Mouse (Mus musculus): Measurements from ENCODE around the gene Pdss2. TPM values are rescaled to one million over a fixed set of nuclear protein-coding genes. Genes with fewer than 3 reads are reported as not detected.
"Not testable (repeated sequence)": the region's sequence is repeated elsewhere in the genome, so short reads cannot be mapped to it uniquely, and the experiment has no call there.

Pdss2 gene
- total and polyA plus RNA-seq, 2 experiments = 10.2 to 10.3 TPM

DNA sequence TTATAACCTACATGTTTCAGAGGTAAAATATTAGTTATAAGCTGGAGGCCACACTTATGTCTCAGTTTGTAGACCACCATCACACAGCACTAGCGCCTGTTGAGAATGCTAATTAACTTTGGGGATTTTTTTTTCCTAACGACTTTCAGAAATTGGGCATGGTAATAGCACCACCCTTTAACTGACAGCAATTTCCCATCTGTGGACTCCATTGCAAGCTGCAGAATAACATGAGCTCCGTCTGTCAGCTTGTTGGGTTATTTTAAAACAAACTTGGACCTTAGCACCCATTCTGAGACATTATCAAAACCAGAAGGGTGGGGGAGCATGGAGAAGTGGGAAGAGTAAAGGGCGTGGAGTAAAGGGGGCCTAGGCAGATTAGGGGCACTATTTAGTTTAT is 174.5 kb downstream of the Pdss2 start:
- 96% methylated on average over 4 of the region's 4 CpGs for WGBS
- no peaks in the 10 kb centered on the region for H3K4me1 ChIP-seq (ENCODE audit: control insufficient read depth, insufficient read depth, low read length)
- no peaks in the 10 kb centered on the region for H3K79me2 ChIP-seq (ENCODE audit: control insufficient read depth, insufficient read depth, low read length)
- H3K9ac ChIP-seq (ENCODE audit: low read depth, low read length) = no peak overlapping the region
- no peak overlapping the region for H3K4me3 ChIP-seq (ENCODE audit: insufficient read depth, low read depth, low read length)
- no peak overlapping the region for H3K27ac ChIP-seq (replicated peaks; ENCODE audit: insufficient read depth, low read depth, low read length)
- TF ChIP-seq POLR2A (IDR thresholded peaks at IDR 0.05; ENCODE audit: extremely low read depth, insufficient read depth, low read length) = no peak
- TF ChIP-seq CTCF (IDR thresholded peaks at IDR 0.05; ENCODE audit: low read depth, low read length) = no peak
- DNase-seq (ENCODE audit: extremely low read depth, low read depth, low spot score) = no peak
- H3K27me3 ChIP-seq (ENCODE audit: control insufficient read depth, insufficient read depth, low read length) = no peaks in the 10 kb centered on the region
- peaks cover 4% of the 10 kb centered on the region; the same call in 1 of the 2 replicates for H3K36me3 ChIP-seq (ENCODE audit: control insufficient read depth, insufficient read depth, low read length)

DNA sequence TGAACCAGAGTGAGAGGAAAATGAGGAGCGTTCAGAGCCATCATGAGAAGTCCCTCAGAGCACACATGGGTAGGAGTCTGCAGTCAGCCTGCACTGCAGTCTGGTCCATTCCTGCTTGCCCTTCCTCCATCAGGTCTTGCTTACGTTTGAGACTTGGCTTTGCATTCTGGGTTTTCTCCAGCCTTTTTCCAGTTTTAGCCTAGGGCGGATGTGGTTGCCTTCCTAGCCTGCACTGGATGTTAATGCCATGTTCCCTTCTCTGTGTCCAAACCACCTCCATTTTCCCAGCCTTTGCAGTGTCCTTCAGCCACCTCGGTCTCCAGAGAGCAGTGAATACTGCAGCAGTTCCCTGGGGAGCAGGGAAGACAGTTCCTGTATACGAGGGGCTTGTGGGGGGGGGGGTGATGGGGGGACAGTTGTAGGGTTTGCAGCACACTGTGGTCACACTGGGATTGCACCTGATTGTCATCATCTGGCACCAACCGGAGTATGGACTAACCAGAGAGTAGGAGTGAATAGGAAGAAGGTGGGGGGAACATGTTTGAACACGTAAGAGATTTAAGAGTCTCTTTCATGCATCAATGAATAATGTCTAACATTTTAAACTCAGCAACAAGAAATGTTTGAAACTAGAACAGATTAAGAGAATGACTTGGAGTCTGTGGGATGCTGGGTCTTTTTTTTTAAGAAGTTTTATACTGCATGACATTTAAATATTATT is 178.5 kb downstream of the Pdss2 start:
- Histone ChIP-seq H3K27ac (replicated peaks; ENCODE audit: insufficient read depth, low read depth, low read length) (no peak overlapping the region), H3K27me3 (ENCODE audit: control insufficient read depth, insufficient read depth, low read length) (no peaks in the 10 kb centered on the region), H3K9ac (ENCODE audit: low read depth, low read length) (no peak overlapping the region), H3K36me3 (ENCODE audit: control insufficient read depth, insufficient read depth, low read length) (peaks cover 4% of the 10 kb centered on the region; the same call in 1 of the 2 replicates), H3K4me3 (ENCODE audit: insufficient read depth, low read depth, low read length) (no peak overlapping the region), H3K79me2 (ENCODE audit: control insufficient read depth, insufficient read depth, low read length) (no peaks in the 10 kb centered on the region), H3K4me1 (ENCODE audit: control insufficient read depth, insufficient read depth, low read length) (no peaks in the 10 kb centered on the region)
- TF ChIP-seq CTCF (IDR thresholded peaks at IDR 0.05; ENCODE audit: low read depth, low read length) = no peak
- no peak for TF ChIP-seq POLR2A (IDR thresholded peaks at IDR 0.05; ENCODE audit: extremely low read depth, insufficient read depth, low read length)
- 90% methylated on average over 7 of the region's 7 CpGs for WGBS
- DNase-seq (ENCODE audit: extremely low read depth, low read depth, low spot score) = no peak

DNA sequence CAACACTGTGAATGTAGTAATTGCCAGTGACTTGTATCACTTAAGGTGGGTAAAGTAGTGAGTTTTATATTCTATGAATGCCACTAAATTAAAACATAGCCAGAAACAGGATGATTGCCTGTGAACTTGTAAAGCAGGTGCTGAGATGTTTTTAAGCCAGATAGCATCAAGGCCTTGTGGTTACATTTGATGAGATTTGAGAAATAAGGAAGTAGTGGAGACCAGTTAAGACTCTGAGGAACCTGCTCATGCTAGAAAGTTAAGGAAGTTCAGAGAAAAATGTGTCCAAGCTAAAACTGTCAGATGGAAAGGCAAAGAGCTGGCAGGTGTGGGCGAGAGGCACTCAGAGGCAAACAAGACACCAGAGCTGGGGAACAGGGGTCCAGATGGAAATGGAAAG is 184.8 kb downstream of the Pdss2 start:
- 100% methylated on average over 1 of the region's 1 CpGs for WGBS
- H3K79me2 ChIP-seq (ENCODE audit: control insufficient read depth, insufficient read depth, low read length) = no peaks in the 10 kb centered on the region
- peaks cover 2% of the 10 kb centered on the region; the same call in 1 of the 2 replicates for H3K36me3 ChIP-seq (ENCODE audit: control insufficient read depth, insufficient read depth, low read length)
- TF ChIP-seq CTCF (IDR thresholded peaks at IDR 0.05; ENCODE audit: low read depth, low read length) = no peak
- TF ChIP-seq POLR2A (IDR thresholded peaks at IDR 0.05; ENCODE audit: extremely low read depth, insufficient read depth, low read length) = no peak
- H3K27ac ChIP-seq (replicated peaks; ENCODE audit: insufficient read depth, low read depth, low read length) = no peak overlapping the region
- no peaks in the 10 kb centered on the region for H3K4me1 ChIP-seq (ENCODE audit: control insufficient read depth, insufficient read depth, low read length)
- H3K4me3 ChIP-seq (ENCODE audit: insufficient read depth, low read depth, low read length) = no peak overlapping the region
- H3K27me3 ChIP-seq (ENCODE audit: control insufficient read depth, insufficient read depth, low read length) = no peaks in the 10 kb centered on the region
- no peak for DNase-seq (ENCODE audit: extremely low read depth, low read depth, low spot score)
- no peak overlapping the region for H3K9ac ChIP-seq (ENCODE audit: low read depth, low read length)

GRCm38 (mm10) chr10:43406885-43407284 is 185.6 kb downstream of the Pdss2 start:
- Histone ChIP-seq H3K4me1 (ENCODE audit: control insufficient read depth, insufficient read depth, low read length) (no peaks in the 10 kb centered on the region), H3K4me3 (ENCODE audit: insufficient read depth, low read depth, low read length) (no peak overlapping the region), H3K9ac (ENCODE audit: low read depth, low read length) (no peak overlapping the region), H3K27me3 (ENCODE audit: control insufficient read depth, insufficient read depth, low read length) (no peaks in the 10 kb centered on the region), H3K79me2 (ENCODE audit: control insufficient read depth, insufficient read depth, low read length) (no peaks in the 10 kb centered on the region), H3K36me3 (ENCODE audit: control insufficient read depth, insufficient read depth, low read length) (peaks cover 2% of the 10 kb centered on the region; the same call in 1 of the 2 replicates), H3K27ac (replicated peaks; ENCODE audit: insufficient read depth, low read depth, low read length) (no peak overlapping the region)
- 79% methylated on average over 12 of the region's 12 CpGs for WGBS
- no peak for DNase-seq (ENCODE audit: extremely low read depth, low read depth, low spot score)
- no peak for TF ChIP-seq POLR2A (IDR thresholded peaks at IDR 0.05; ENCODE audit: extremely low read depth, insufficient read depth, low read length)
- no peak for TF ChIP-seq CTCF (IDR thresholded peaks at IDR 0.05; ENCODE audit: low read depth, low read length)

- Histone ChIP-seq H3K27me3 (ENCODE audit: control insufficient read depth, insufficient read depth, low read length) (no peaks in the 10 kb centered on the region), H3K79me2 (ENCODE audit: control insufficient read depth, insufficient read depth, low read length) (no peaks in the 10 kb centered on the region), H3K36me3 (ENCODE audit: control insufficient read depth, insufficient read depth, low read length) (peaks cover 4% of the 10 kb centered on the region; the same call in 1 of the 2 replicates), H3K9ac (ENCODE audit: low read depth, low read length) (no peak overlapping the region), H3K4me3 (ENCODE audit: insufficient read depth, low read depth, low read length) (no peak overlapping the region), H3K4me1 (ENCODE audit: control insufficient read depth, insufficient read depth, low read length) (no peaks in the 10 kb centered on the region), H3K27ac (replicated peaks; ENCODE audit: insufficient read depth, low read depth, low read length) (no peak overlapping the region)
- TF ChIP-seq POLR2A (IDR thresholded peaks at IDR 0.05; ENCODE audit: extremely low read depth, insufficient read depth, low read length) = no peak
- TF ChIP-seq CTCF (IDR thresholded peaks at IDR 0.05; ENCODE audit: low read depth, low read length) = no peak
- 89% methylated on average over 10 of the region's 10 CpGs for WGBS
- DNase-seq (ENCODE audit: extremely low read depth, low read depth, low spot score) = no peak
Measured at GRCm38 (mm10) chr10:43409506-43410230, 188.4 kb downstream of the Pdss2 start.

DNA sequence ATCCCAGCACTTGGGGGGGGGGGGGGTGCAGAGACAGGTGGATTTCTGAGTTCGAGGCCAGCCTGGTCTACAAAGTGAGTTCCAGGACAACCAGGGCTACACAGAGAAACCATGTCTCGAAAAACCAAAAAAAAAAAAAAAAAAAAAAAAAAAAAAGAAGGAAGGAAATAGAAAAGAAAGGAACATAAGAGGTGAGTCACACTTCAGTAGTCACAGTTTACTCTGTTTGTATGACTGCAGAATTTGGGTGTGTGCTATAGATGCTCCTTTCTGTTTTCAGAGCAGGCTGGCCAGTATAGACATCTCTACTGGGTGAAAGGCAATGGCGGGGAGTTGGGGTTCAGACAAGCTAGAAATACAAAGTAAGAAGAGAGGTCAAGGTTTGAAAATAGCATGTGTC is 189.9 kb downstream of the Pdss2 start:
- H3K27me3 ChIP-seq (ENCODE audit: control insufficient read depth, insufficient read depth, low read length); H3K27ac ChIP-seq (replicated peaks; ENCODE audit: insufficient read depth, low read depth, low read length); DNase-seq (ENCODE audit: extremely low read depth, low read depth, low spot score): not testable (repeated sequence)

More for the DNA sequence above, 189.9 kb downstream of the Pdss2 start:
- H3K4me3 ChIP-seq (ENCODE audit: insufficient read depth, low read depth, low read length); H3K36me3 ChIP-seq (ENCODE audit: control insufficient read depth, insufficient read depth, low read length); H3K4me1 ChIP-seq (ENCODE audit: control insufficient read depth, insufficient read depth, low read length); H3K79me2 ChIP-seq (ENCODE audit: control insufficient read depth, insufficient read depth, low read length); H3K9ac ChIP-seq (ENCODE audit: low read depth, low read length): not testable (repeated sequence)
- WGBS = 100% methylated on average over 2 of the region's 3 CpGs

Data from liver, adult 2 months (tissue).